8 mouse cellular contexts compared by ENCODE assay signal in the genomic region with DNA sequence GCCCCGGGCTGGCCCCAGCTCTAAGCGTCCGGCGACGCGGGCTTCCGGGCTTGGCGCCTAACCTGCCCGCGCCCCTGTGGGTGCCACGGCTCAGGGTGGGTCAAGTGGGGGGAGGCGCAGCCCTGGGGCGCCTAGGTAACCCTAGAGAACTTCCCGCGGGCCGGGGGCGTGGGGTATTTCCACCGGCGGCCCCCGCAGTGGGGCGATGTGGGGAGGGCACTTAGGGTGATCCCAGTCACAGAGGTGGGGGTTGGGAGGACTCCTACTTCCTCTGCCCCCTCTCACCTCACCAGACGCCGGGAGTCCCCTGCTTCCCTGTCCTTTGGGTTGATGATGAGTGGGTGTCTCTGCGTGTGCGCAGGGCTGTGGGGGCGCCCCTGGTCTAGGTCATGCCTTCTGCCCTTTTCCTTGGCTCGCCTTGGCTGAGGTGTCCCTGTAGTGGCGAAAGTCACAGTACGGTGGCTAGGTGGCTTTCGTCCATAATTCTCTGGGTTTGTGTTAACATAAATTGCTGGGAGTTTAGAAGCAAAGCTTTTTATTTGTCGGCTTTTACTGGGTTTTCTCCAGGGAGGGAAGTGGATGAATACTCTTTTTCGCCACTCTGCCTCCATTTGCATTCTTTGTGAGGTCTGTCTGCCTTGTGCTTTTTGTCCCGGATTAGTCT. TPM values are rescaled to one million over a fixed set of nuclear protein-coding genes. Genes with fewer than 3 reads are reported as not detected.
A peak's percentile ranks its signal among the peaks of the same experiment; 100 is the strongest.
DNase-seq lines count a peak whose midpoint lies in the region; ATAC-seq and TF ChIP-seq lines count a peak whose summit lies in the region.

No protein-coding gene starts in this region.

- peak; percentile 46; the same call in 1 of the 2 replicates for TF ChIP-seq POLR2A in lung, adult 2 months (IDR thresholded peaks at IDR 0.05; ENCODE audit: borderline replicate concordance, extremely low read depth, low read depth, low read length)
- no peak for TF ChIP-seq POLR2A in thymus, adult 2 months (IDR thresholded peaks at IDR 0.05; ENCODE audit: control insufficient read depth, extremely low read depth, insufficient read depth, low read length, poor library complexity)

- WGBS in forebrain, embryonic 12.5 days = under 1% methylated on average over 32 of the region's 33 CpGs
- 1% methylated on average over 33 of the region's 33 CpGs for WGBS in lung, adult 2 months
- WGBS in neural tube, embryonic 13.5 days = under 1% methylated on average over 30 of the region's 33 CpGs
- WGBS in thymus, adult 2 months = 6% methylated on average over 33 of the region's 33 CpGs

- 0 out of 2 replicates have a peak, but pooled peaks have one; percentile 0 for ATAC-seq in forebrain, embryonic 12.5 days (ENCODE audit: low FRiP score)
- peak; percentile 37 for ATAC-seq in neural tube, embryonic 13.5 days (ENCODE audit: low read depth)

- H3K4me3 ChIP-seq in forebrain, embryonic 12.5 days (replicated peaks) = peak overlapping the region; percentile 95
- H3K4me3 ChIP-seq in lung, adult 2 months (replicated peaks; ENCODE audit: extremely low read depth, low read depth, low read length) = peak overlapping the region; percentile 81
- peak overlapping the region; percentile 98 for H3K4me3 ChIP-seq in neural tube, embryonic 13.5 days
- H3K4me3 ChIP-seq in thymus, adult 2 months (ENCODE audit: control insufficient read depth, insufficient read depth, low read length) = peak overlapping the region; percentile 59

- H3K9ac ChIP-seq in forebrain, embryonic 12.5 days = peak overlapping the region; percentile 91
- peak overlapping the region; percentile 97 for H3K9ac ChIP-seq in neural tube, embryonic 13.5 days

- H3K27ac ChIP-seq in forebrain, embryonic 12.5 days = peak overlapping the region; percentile 100
- H3K27ac ChIP-seq in neural tube, embryonic 13.5 days (replicated peaks) = peak overlapping the region; percentile 100
- peak overlapping the region; percentile 54; the same call in 1 of the 2 replicates for H3K27ac ChIP-seq in thymus, adult 2 months (ENCODE audit: control insufficient read depth, insufficient read depth, low read length)

- TF ChIP-seq CTCF in lung, adult 2 months (IDR thresholded peaks at IDR 0.05; ENCODE audit: insufficient read depth, low read length) = no peak
- no peak for TF ChIP-seq CTCF in thymus, adult 2 months (IDR thresholded peaks at IDR 0.05; ENCODE audit: borderline replicate concordance, control insufficient read depth, extremely low read depth, insufficient read depth, low read length, poor library complexity)

- H3K27me3 ChIP-seq in forebrain, embryonic 12.5 days = no peaks in the 10 kb centered on the region
- no peaks in the 10 kb centered on the region for H3K27me3 ChIP-seq in neural tube, embryonic 13.5 days
- no peaks in the 10 kb centered on the region for H3K27me3 ChIP-seq in thymus, adult 2 months (ENCODE audit: control insufficient read depth, insufficient read depth, low read length)

- H3K9me3 ChIP-seq in forebrain, embryonic 12.5 days = no peaks in the 10 kb centered on the region
- no peaks in the 10 kb centered on the region for H3K9me3 ChIP-seq in neural tube, embryonic 13.5 days

- H3K4me2 ChIP-seq in forebrain, embryonic 12.5 days = peak overlapping the region; percentile 74
- peak overlapping the region; percentile 78 for H3K4me2 ChIP-seq in neural tube, embryonic 13.5 days

- H3K4me1 ChIP-seq in forebrain, embryonic 12.5 days = peaks cover 46% of the 10 kb centered on the region
- peaks cover 12% of the 10 kb centered on the region for H3K4me1 ChIP-seq in lung, adult 2 months (ENCODE audit: control insufficient read depth, insufficient read depth, low read length)
- peaks cover 50% of the 10 kb centered on the region for H3K4me1 ChIP-seq in neural tube, embryonic 13.5 days (replicated peaks)
- H3K4me1 ChIP-seq in thymus, adult 2 months (replicated peaks; ENCODE audit: control insufficient read depth, insufficient read depth, low read length) = peaks cover 13% of the 10 kb centered on the region

- DNase-seq in CD4-positive helper T cell, adult 2 months (ENCODE audit: low read depth, low spot score) = peak; percentile 81
- DNase-seq in adrenal gland, postnatal 14 days = peak; percentile 76
- peak; percentile 51 for DNase-seq in heart, postnatal 14 days
- peak; percentile 47 to 71 for DNase-seq in kidney, postnatal 4 days
- peak; percentile 72 for DNase-seq in lung, adult 2 months
- DNase-seq in thymus, adult 2 months = peak; percentile 64

- intact Hi-C loops in heart, postnatal 14 days (cut with DNase I) = loop anchor here (5.0 kb wide), 1 partner anchor 42 kb away; no protein-coding TSS in a partner anchor

- H3K36me3 ChIP-seq in forebrain, embryonic 12.5 days (replicated peaks) = no peaks in the 10 kb centered on the region; the same call in none of the 2 replicates
- no peaks in the 10 kb centered on the region for H3K36me3 ChIP-seq in neural tube, embryonic 13.5 days
- H3K36me3 ChIP-seq in thymus, adult 2 months (ENCODE audit: control insufficient read depth, insufficient read depth, low read length) = no peaks in the 10 kb centered on the region

RNA-seq across cellular contexts. Expression of gene Skil, which starts 0.8 kb away (rescaled TPM):
- 48.4 and 54.3 TPM in 2 replicates for total RNA-seq in adrenal gland, postnatal 14 days (2021)
- polyA plus RNA-seq in forebrain, embryonic 12.5 days (2016; fragmentation: Nextera tagmentation; extraction: Ambion mirVana) = 40.1 and 40.2 TPM in 2 replicates
- 10 to 100 TPM; 19.6 to 23.4 TPM for total RNA-seq in heart, postnatal 14 days (2021)
- polyA plus RNA-seq in lung, adult 2 months (2012; rRNA removed) = 6.9 and 11.1 TPM in 2 replicates
- 29.9 and 35.3 TPM in 2 replicates for polyA plus RNA-seq in neural tube, embryonic 13.5 days (2015; fragmentation: Nextera tagmentation; extraction: Ambion mirVana)
- polyA plus RNA-seq in thymus, adult 2 months (2012; rRNA removed) = 12.4 and 13.1 TPM in 2 replicates

RNA-seq across cellular contexts. Expression of gene Cldn11, which starts 54.1 kb away (rescaled TPM):
- 11.9 and 12.2 TPM in 2 replicates for total RNA-seq in adrenal gland, postnatal 14 days (2021)
- 33.1 TPM in 2 replicates for polyA plus RNA-seq in forebrain, embryonic 12.5 days (2016; fragmentation: Nextera tagmentation; extraction: Ambion mirVana)
- total RNA-seq in heart, postnatal 14 days (2021) = 1 to 10 TPM in 1 of 2 experiments, under 1 TPM in 1; 0.83 to 1.9 TPM
- polyA plus RNA-seq in lung, adult 2 months (2012; rRNA removed) = 0.80 and 1.3 TPM in 2 replicates
- 62.9 and 75.1 TPM in 2 replicates for polyA plus RNA-seq in neural tube, embryonic 13.5 days (2015; fragmentation: Nextera tagmentation; extraction: Ambion mirVana)
- polyA plus RNA-seq in thymus, adult 2 months (2012; rRNA removed) = 1.5 TPM in 2 replicates

Comparison
In these comparisons a context has a peak if more than half of its experiments do, and no peak if none do; other contexts are left out.
1. Peak in every context shown above with its lines: DNase-seq, ATAC-seq, H3K4me3 ChIP-seq and H3K27ac ChIP-seq.
2. RNA of gene Cldn11, which starts 54.1 kb away (polyA plus RNA-seq): 62.9 to 75.1 TPM in neural tube, embryonic 13.5 days and 33.1 TPM in forebrain, embryonic 12.5 days; 1.5 TPM in thymus, adult 2 months and 0.80 to 1.3 TPM in lung, adult 2 months; every median in the first group is over 10 times any median in the second.